Mouse (Mus musculus): ENCODE results near the gene Usp21. TPM values are rescaled to one million over a fixed set of nuclear protein-coding genes. Genes with fewer than 3 reads are reported as not detected.

Usp21 gene
- 118 and 126 TPM in 2 replicates for polyA plus RNA-seq (2012; rRNA removed)

DNA sequence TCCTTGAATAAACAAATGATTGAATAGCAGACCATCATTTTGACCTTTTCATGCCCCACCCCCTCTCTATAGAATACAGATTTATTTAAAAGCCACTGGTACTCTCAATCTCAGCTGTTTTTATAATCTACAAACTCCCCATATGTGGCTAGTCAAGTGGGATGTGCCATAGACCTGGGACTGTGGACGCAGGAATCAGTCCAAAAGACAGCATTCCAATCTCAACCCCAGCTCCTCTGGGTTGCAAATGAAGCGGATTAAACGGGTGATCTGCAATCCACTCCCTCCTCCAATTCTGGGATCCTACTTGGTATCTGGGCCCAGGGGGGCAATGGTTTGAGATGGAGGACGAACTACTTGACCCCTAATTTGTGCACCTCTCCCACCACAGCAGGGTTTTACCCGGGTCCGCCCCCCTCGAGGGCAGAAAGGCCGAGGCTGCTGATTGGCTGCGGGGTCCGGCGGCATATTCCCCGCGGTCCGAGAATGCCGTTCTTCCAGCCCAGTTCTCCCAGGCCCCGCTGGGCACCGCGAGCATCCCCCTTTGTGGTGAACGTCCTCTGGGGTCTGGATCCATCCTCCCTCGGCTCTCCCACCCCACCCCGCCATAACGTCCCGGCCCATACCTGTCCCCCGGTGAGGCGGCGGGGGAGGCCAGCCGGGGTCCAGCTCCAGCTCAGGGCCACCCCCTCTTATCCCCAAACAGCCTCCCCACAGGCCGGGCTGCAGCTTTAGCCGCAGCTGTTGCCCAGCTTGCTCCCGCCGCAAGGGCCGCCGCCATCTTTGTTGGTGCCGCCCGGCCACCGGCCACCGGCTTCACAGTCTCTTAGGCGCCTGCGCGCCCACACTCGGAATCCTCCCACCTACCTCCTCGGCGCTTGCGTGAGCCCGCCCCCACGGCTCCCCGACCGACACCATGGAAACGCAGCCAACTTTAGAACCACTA, at the start of gene Usp21:
TSS of gene Usp21 (minus strand) at position 856 of the 946 bp plus-strand sequence.

DNA sequence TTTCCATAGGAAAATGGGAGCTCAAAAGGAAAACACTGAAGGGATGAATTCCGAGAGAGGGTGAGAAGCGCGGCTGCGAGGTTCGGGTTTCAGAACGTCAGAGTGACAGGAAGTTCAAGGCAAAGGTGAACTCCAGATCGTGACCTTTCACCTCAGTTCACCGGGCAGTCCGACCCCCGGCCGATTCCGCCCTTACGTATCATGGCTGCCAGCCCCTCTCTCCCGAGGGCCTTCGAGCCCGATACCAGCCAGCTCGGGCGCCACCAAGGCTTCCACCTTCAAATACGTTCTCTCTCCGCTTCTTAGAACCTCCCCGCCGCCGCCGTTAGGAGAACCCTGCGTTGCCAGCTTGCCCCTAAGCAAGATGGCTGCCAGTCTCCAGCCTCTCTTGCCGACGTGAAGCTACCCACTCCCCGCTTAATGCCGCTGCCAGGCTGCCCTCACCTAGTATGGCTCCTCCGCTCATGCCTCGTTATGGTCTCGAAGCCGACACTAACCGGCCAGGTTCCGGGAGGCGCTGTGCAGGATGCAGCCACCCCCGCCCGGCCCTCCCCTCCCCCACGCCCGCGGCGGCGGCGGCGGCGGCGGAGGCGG, 41.1 kb upstream of the Usp21 start, which contains the start of gene Dedd:
TSS of gene Dedd (plus strand) at position 307 of the 594 bp plus-strand sequence.

DNA sequence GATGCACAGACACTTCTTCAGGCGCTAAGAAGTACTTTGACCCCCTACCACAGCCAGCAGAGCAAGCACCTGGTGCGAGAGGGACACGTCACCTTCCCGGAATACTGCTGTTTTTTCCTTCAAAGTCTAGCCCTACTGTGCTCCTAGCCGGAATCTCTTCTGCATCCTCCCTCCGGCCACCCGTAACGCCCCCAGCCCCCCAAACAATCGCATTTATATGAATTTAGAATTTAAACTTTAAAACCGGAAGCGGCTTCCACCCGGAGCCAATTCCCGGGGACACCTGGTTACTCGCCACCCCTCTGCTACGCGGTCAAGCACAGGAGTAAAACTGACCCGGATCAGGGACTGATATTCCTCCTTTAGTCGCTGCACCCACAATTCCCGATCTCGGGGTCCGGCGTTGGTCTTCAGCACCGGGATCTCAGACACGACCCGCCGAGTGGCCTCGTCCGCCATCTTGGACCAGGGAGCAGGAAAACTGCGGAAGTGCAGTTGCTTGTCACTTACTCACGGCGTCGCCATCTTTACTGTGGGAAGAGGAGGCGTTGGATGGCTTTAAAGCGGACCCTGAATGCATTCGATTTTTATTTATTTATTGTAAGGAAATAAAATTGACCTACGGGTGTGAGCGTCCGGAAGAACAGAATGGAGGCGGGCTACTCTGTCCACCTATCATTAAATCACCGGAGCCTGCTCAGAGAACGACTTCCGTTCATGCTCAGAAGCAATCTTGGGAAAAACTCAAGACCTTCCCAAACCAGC, 6.7 kb upstream of the Usp21 start, which contains the start of gene Ufc1:
TSS of gene Ufc1 (minus strand) at position 727 of the 765 bp plus-strand sequence.

DNA sequence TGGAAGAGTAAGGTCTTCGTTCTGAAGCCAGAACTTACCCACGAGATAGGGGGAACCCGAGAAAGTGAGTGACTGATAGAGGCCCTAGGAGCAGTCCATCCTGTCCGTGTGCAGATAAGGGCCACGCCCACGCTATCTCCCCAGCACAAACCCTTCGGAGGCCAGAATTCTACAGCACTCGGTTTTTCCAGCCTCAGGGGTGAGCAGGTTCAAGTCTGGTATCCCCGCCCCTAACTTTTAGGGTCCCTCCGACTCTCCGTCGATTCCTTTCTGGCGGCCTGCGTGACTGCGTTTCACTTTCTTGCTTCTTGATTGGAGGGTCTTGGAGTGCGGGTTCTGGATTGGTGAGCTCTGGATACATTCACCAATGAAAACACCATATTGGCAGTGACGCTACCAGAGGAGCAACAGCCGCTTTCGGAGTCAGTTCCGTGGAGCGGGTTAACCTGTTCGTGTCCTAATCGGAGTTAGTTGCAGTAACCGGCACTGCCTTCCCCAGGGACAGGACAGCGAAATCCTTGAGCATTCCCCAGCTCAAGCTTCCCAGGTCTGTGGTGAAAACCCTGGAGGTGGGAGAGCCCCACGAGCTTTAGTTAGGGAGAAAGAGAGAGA, 6.8 kb downstream of the Usp21 start, which contains the start of gene Ppox:
TSS of gene Ppox (minus strand) at position 271 of the 612 bp plus-strand sequence.

DNA sequence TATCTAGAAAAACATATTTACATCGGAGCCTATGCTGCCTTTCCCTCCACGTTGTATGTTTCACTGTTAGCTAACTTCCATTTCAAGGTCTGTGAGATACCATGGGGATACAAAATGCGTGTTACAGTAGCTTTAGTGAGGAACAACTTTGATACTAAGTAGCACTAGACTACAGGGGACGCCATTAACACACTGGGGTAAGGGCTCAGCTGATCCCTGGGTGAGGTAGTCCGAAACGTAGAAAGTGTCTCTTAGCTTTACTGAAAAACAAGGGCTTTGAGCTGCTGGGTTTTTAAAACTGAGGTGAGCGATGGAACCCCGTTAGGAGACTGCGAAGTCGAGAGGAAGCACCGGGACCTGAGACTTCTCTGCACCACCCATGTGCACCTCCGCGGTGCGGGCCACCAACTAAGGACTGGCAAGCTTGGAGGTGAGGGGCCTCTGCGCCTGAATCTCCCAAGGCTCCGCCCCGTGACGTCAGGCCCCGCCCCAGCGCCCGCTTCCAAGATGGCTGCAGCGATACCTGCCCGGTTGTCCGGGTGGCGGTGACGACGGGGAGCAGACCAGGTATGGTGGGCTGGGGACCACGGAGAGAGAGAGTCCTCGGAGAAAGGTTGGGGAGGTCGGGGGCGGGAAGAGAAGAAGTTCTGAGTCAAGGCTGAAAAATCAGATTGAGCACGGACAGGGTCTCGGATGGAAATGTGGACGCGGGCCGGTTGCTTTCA, 17.8 kb downstream of the Usp21 start, which contains the start of gene B4galt3:
TSS of gene B4galt3 (plus strand) at position 481 of the 725 bp plus-strand sequence.

DNA sequence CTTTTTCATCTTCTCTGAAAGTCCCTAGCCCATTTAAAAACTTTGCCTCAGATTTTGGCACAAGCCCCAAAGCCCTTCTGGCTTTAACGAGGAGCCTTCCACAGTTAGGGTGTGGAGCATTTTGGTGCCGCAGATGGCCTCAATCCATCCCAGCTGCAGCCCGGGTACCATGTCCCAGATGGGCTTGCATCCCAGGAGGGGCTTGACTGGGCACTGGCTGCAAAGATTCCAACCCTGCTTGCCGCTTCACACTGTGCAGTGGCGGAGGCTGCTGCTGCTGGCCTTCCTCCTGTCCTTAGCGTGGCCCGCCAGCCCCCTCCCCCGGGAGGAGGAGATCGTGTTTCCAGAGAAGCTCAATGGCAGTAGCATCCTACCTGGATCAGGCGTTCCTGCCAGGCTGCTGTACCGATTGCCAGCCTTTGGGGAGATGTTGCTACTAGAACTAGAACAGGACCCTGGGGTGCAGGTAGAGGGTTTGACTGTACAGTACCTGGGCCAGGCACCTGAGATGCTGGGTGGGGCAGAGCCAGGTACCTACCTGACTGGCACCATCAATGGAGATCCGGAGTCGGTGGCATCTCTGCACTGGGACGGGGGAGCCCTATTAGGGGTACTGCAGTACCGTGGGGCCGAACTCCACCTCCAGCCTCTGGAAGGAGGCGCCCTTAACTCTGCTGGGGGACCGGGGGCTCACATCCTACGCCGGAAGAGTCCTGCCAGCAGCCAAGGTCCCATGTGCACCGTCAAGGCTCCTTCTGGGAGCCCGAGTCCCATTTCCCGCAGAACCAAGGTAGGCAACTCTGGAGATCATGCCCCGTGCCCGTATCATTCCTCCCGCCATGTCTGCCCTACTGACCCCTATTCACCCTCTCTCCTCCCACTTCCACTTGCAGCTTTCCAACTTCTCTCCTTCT, 36.9 kb downstream of the Usp21 start, which contains the start of gene Ndufs2:
TSS of gene Ndufs2 (minus strand) at position 709 of the 914 bp plus-strand sequence.

DNA sequence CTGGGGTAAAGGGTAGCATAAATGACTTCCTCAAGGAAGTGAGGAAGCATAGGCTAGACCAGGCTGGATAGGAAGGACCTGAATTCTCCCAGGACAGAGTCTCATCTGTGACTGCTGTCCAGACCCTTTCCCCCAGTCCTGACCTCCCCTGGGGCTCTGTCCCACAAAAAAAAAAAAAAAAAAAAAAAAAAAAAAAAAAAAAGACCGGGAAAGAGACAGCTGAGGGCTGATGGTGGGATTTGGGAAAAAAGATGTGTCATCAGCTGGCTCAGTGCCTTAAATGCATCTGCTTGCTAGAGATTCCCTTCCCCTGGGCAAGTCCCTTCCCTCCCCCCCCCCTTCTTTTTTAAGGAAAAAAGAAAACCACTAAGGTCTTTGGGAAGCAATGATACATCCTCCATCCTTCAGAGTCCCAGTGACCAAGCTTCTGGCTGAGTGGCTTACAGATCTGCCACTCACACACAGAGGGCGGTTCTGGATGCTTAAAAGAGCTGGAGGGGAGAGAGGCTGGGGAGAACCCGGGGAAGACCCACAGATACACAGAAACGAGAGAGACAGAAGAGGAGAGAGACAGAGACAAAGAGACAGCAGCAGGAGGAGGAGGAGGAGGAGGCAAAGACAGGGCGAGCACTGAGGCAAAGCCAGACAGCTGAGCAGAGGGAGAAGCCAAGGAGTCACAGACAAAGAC, 37.7 kb downstream of the Usp21 start, which contains the start of gene Adamts4:
TSS of gene Adamts4 (plus strand) at position 509 of the 688 bp plus-strand sequence.

DNA sequence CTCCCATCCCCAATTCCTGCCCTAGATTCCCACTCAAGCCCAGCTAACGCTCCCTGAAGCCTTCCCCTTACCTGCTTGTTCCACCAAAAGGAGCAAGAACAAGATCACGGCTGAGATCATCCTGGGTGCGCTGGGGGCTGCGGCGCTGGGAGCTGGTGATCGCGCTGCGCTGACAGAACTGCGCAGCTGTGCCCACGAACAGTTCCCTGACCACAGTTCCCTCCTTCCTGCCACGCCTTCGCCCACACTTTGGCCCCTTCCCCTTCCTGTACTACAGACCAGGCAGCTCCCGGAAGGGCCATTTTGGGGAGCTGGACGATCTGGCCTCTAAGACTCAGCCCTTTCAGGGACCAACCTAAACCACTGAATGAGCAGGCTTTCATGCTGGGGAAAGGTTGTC, 53.7 kb downstream of the Usp21 start, which contains the start of gene Fcer1g:
TSS of gene Fcer1g (minus strand) at position 240 of the 400 bp plus-strand sequence.

Other genes starting within 250 kb of the Usp21 start
- gene Fcgr3, start 223.1 kb downstream of the Usp21 start, polyA plus RNA-seq (2012; rRNA removed) = 8.3 and 8.7 TPM in 2 replicates
- 11.1 and 11.3 TPM in 2 replicates for gene Cfap126, start 174.1 kb downstream of the Usp21 start, polyA plus RNA-seq (2012; rRNA removed)
- gene Sdhc, start 137.4 kb downstream of the Usp21 start, polyA plus RNA-seq (2012; rRNA removed) = 260 and 262 TPM in 2 replicates
- gene Mpz, start 137.3 kb downstream of the Usp21 start, polyA plus RNA-seq (2012; rRNA removed) = 3.0 and 10.7 TPM in 2 replicates
- gene Pcp4l1, start 91.7 kb downstream of the Usp21 start, polyA plus RNA-seq (2012; rRNA removed) = 16.8 and 17.0 TPM in 2 replicates
- 0.09 and 0.16 TPM in 2 replicates for gene Nr1i3, start 74.0 kb downstream of the Usp21 start, polyA plus RNA-seq (2012; rRNA removed)
- 34.4 and 36.0 TPM in 2 replicates for gene Tomm40l, start 65.5 kb downstream of the Usp21 start, polyA plus RNA-seq (2012; rRNA removed)
- gene Apoa2, start 62.9 kb downstream of the Usp21 start, polyA plus RNA-seq (2012; rRNA removed) = 2.5 and 3.0 TPM in 2 replicates
- gene Fcer1g, start 53.6 kb downstream of the Usp21 start, polyA plus RNA-seq (2012; rRNA removed) = 24.0 and 25.7 TPM in 2 replicates
- 3.6 and 4.8 TPM in 2 replicates for gene Adamts4, start 37.6 kb downstream of the Usp21 start, polyA plus RNA-seq (2012; rRNA removed)
- 169 and 171 TPM in 2 replicates for gene Ndufs2, start 36.6 kb downstream of the Usp21 start, polyA plus RNA-seq (2012; rRNA removed)
- gene B4galt3, start 17.7 kb downstream of the Usp21 start, polyA plus RNA-seq (2012; rRNA removed) = 91.4 and 95.1 TPM in 2 replicates
- gene Ppox, start 6.8 kb downstream of the Usp21 start, polyA plus RNA-seq (2012; rRNA removed) = 97.8 and 102 TPM in 2 replicates
- gene Ufc1, start 7.0 kb upstream of the Usp21 start, polyA plus RNA-seq (2012; rRNA removed) = 57.9 and 63.4 TPM in 2 replicates
- gene Dedd, start 41.2 kb upstream of the Usp21 start, polyA plus RNA-seq (2012; rRNA removed) = 67.0 and 67.4 TPM in 2 replicates
- gene Nit1, start 57.7 kb upstream of the Usp21 start, polyA plus RNA-seq (2012; rRNA removed) = 62.0 and 69.0 TPM in 2 replicates
- 121 TPM in 2 replicates for gene Pfdn2, start 57.7 kb upstream of the Usp21 start, polyA plus RNA-seq (2012; rRNA removed)
- gene Klhdc9, start 72.8 kb upstream of the Usp21 start, polyA plus RNA-seq (2012; rRNA removed) = 3.2 and 3.6 TPM in 2 replicates
- gene Nectin4, start 82.1 kb upstream of the Usp21 start, polyA plus RNA-seq (2012; rRNA removed) = 1.1 and 3.1 TPM in 2 replicates
- gene Arhgap30, start 101.0 kb upstream of the Usp21 start, polyA plus RNA-seq (2012; rRNA removed) = 0.92 and 1.1 TPM in 2 replicates
- gene Usf1, start 123.3 kb upstream of the Usp21 start, polyA plus RNA-seq (2012; rRNA removed) = 177 and 182 TPM in 2 replicates
- 4.9 and 5.7 TPM in 2 replicates for gene Tstd1, start 130.9 kb upstream of the Usp21 start, polyA plus RNA-seq (2012; rRNA removed)
- gene F11r, start 149.5 kb upstream of the Usp21 start, polyA plus RNA-seq (2012; rRNA removed) = 4.1 and 7.2 TPM in 2 replicates
- 14.6 and 16.7 TPM in 2 replicates for gene Alyref2, start 215.5 kb upstream of the Usp21 start, polyA plus RNA-seq (2012; rRNA removed)
- gene Itln1, start 247.3 kb upstream of the Usp21 start, polyA plus RNA-seq (2012; rRNA removed) = 0.06 TPM in 1 of 2 replicates, not detected in the other

All from central nervous system, embryonic 14 days (tissue).